Mouse (Mus musculus) intestine, postnatal 0 days (tissue): ENCODE results near the gene Mecom. TPM values are rescaled to one million over a fixed set of nuclear protein-coding genes. Genes with fewer than 3 reads are reported as not detected.
A peak's percentile ranks its signal among the peaks of the same experiment; 100 is the strongest.

Source experiments
- ATAC-seq: fragments of 200-750 bp; cut with Nextera tagmentation; 2 replicates; pipeline ENCODE4 v1.8.0; 2017; ENCODE audit warnings: mild to moderate bottlenecking, moderate TSS enrichment, moderate library complexity
- H3K27ac ChIP-seq: fragments of 300-500 bp; sonication (generic); 2 replicates; pipeline ENCODE4 v1.5.1; 2014; ENCODE audit warnings: mild to moderate bottlenecking, low read depth, low read length, moderate library complexity
- H3K27me3 ChIP-seq: fragments of 300-500 bp; sonication (generic); replicated peaks from 2 replicates; pipeline ENCODE4 v1.6.1; 2014; ENCODE audit warnings: low read length, mixed read lengths; ENCODE audit not compliant: control insufficient read depth, insufficient read depth
- H3K36me3 ChIP-seq: fragments of 300-500 bp; sonication (generic); 2 replicates; pipeline ENCODE4 v1.6.1; 2014; ENCODE audit warnings: mild to moderate bottlenecking, moderate library complexity; ENCODE audit not compliant: control insufficient read depth, insufficient read depth
- H3K4me1 ChIP-seq: fragments of 300-500 bp; sonication (generic); replicated peaks from 2 replicates; pipeline ENCODE4 v1.6.1; 2014; ENCODE audit warnings: antibody characterized with exemption, low read length, mixed read lengths; ENCODE audit not compliant: control insufficient read depth, insufficient read depth
- H3K4me2 ChIP-seq: fragments of 300-500 bp; sonication (generic); replicated peaks from 2 replicates; pipeline ENCODE4 v1.6.1; 2014; ENCODE audit warnings: low read depth, mild to moderate bottlenecking, moderate library complexity
- H3K4me3 ChIP-seq: fragments of 300-500 bp; sonication (generic); 2 replicates; pipeline ENCODE4 v1.5.1; 2014; ENCODE audit warnings: low read depth, low read length
- H3K9ac ChIP-seq: fragments of 300-500 bp; sonication (generic); 2 replicates; pipeline ENCODE4 v1.6.1; 2014; ENCODE audit warnings: mild to moderate bottlenecking, low read depth, low read length
- H3K9me3 ChIP-seq: fragments of 300-500 bp; sonication (generic); 2 replicates; pipeline ENCODE4 v1.6.1; 2016; ENCODE audit warnings: mixed run types; ENCODE audit not compliant: control insufficient read depth
- CTCF ChIP-seq: sonication (generic); IDR thresholded peaks from 2 replicates; pipeline ENCODE4 v1.5.1; 2016; ENCODE audit warnings: low read depth, mild to moderate bottlenecking, control low read depth, antibody characterized with exemption, moderate library complexity
- WGBS: fragments of 180-500 bp; shearing (Covaris S2); extraction: QIAGEN DNeasy Blood & Tissue Kit; methylation state at CpG from one replicate; pipeline ENCODE4 v1.1.7; 2014; 5-methylcytosine and 5-hydroxymethylcytosine counted together
- polyA plus RNA-seq: library from polyadenylated mRNA; unstranded; fragments of >200 nt; fragmentation: Nextera tagmentation; extraction: Ambion mirVana; gene quantifications from 2 replicates; pipeline ENCODE4 v1.2.1, GENCODE M21; 2015

The Mecom gene
- polyA plus RNA-seq, 1 experiment from 2014 or later, result 7.7 TPM

DNA sequence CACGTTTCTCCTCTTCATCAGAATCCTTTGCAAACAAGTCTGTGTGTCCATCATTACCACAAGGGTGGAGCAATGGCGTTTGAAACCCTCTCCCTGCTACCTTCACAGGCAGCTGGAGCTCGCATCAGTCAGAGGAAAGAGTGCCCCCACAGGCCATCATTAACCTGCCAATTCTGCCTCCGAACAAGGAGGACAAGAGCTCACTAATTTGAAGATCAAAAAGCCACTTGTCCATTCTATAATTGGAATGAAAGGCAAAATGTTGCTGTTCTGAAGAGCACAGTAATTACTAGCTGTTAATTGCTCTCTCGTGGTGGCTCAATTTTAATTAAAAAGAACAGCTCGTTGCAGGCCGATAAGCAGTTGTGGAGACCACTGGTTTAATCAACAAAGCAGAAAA is 198.5 kb downstream of the Mecom start:
- Histone ChIP-seq H3K36me3 (no peaks in the 10 kb centered on the region), H3K9ac (no peak overlapping the region), H3K4me1 (no peaks in the 10 kb centered on the region), H3K27ac (no peak overlapping the region), H3K4me3 (no peak overlapping the region), H3K9me3 (no peaks in the 10 kb centered on the region), H3K4me2 (no peak overlapping the region), H3K27me3 (no peaks in the 10 kb centered on the region)
- WGBS, result 61% methylated on average over 7 of the region's 7 CpGs
- no peak for ATAC-seq
- peak; percentile 27; the same call in 1 of the 2 replicates for TF ChIP-seq CTCF

DNA sequence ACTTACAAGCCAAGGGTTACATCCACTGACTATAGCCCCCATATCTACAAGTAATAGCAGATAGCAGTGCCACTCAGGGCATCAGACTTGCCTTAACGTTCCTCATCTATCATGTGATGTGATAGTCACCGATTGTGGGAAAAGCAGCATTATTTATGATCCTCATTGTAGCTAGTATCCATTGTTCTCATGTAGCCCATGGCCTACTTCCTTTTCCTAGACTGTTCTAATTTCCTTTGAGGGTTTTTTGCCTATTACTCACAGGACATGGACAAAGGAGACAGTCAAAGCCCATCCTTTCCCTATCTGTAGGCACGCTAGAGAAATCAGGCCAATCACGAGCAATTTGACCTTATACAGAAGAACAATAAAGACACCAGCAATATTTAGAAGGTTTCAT is 203.7 kb downstream of the Mecom start:
- no peaks in the 10 kb centered on the region for H3K4me1 ChIP-seq
- no peak overlapping the region for H3K4me2 ChIP-seq
- no peak overlapping the region for H3K27ac ChIP-seq
- H3K36me3 ChIP-seq, result no peaks in the 10 kb centered on the region
- H3K9ac ChIP-seq, result no peak overlapping the region
- H3K27me3 ChIP-seq, result no peaks in the 10 kb centered on the region
- TF ChIP-seq CTCF, result no peak
- whole genome bisulfite sequencing, result 74% methylated on average over 4 of the region's 4 CpGs
- H3K4me3 ChIP-seq, result no peak overlapping the region
- no peak for ATAC-seq
- no peaks in the 10 kb centered on the region for H3K9me3 ChIP-seq

DNA sequence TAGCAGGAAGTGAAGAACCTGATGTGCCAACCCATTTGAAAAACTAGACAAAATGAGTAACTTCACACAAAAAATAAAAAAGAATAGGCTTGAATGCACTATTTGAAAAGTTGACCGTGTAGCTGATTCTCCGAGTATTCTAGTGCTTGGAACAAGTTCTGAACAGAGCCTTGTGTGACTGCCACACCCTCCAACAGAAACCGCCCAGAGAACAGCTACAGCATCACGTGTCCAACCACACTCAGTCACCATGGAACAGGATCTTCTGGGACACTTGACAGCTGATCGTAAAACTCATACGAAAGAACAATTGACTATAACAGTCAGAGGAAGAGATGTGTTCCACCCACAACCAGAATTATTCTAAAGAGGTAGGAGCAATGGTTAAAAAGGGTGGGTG is 215.5 kb downstream of the Mecom start:
- no peak for ATAC-seq
- H3K9ac ChIP-seq, result no peak overlapping the region
- 62% methylated on average over 6 of the region's 6 CpGs for WGBS
- no peak overlapping the region for H3K4me2 ChIP-seq
- no peak overlapping the region for H3K4me3 ChIP-seq
- no peak overlapping the region for H3K27ac ChIP-seq
- H3K36me3 ChIP-seq, result no peaks in the 10 kb centered on the region
- H3K27me3 ChIP-seq, result no peaks in the 10 kb centered on the region
- no peaks in the 10 kb centered on the region for H3K4me1 ChIP-seq
- no peak for TF ChIP-seq CTCF
- no peaks in the 10 kb centered on the region for H3K9me3 ChIP-seq

GRCm38 (mm10) chr3:30330476-30330875 is 217.3 kb downstream of the Mecom start:
- WGBS, result 71% methylated on average over 3 of the region's 3 CpGs
- no peak overlapping the region for H3K9ac ChIP-seq
- H3K4me2 ChIP-seq, result no peak overlapping the region
- H3K4me3 ChIP-seq, result no peak overlapping the region
- no peak for ATAC-seq
- no peaks in the 10 kb centered on the region for H3K4me1 ChIP-seq
- H3K27ac ChIP-seq, result no peak overlapping the region
- no peaks in the 10 kb centered on the region for H3K36me3 ChIP-seq
- H3K27me3 ChIP-seq, result no peaks in the 10 kb centered on the region
- no peaks in the 10 kb centered on the region for H3K9me3 ChIP-seq
- no peak for TF ChIP-seq CTCF

GRCm38 (mm10) chr3:30330021-30330420 is 217.8 kb downstream of the Mecom start:
- H3K4me2 ChIP-seq, result no peak overlapping the region
- H3K27me3 ChIP-seq, result no peaks in the 10 kb centered on the region
- H3K4me3 ChIP-seq, result no peak overlapping the region
- no peak for ATAC-seq
- no peak overlapping the region for H3K9ac ChIP-seq
- no peaks in the 10 kb centered on the region for H3K4me1 ChIP-seq
- H3K9me3 ChIP-seq, result no peaks in the 10 kb centered on the region
- 54% methylated on average over 3 of the region's 3 CpGs for WGBS
- TF ChIP-seq CTCF, result no peak
- no peak overlapping the region for H3K27ac ChIP-seq
- no peaks in the 10 kb centered on the region for H3K36me3 ChIP-seq

DNA sequence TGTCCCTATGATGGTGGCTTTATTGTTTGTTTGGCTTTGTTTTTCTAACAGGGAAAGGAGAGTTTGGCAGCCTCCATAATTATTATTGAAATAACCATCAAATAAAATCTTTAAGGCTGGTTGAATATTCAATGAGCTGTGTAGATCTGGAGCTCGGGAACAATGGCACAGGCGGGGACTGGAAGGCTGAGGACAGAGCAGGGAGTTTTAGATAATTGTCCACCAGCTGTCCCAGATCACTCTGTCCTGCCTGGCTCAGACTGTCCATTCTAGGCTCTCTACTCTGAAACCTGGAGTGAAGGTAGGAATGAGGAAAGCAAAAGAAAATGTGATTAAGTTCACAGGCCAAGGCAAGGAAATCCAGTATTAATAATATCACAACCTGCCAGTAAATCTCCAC is 232.9 kb downstream of the Mecom start:
- Histone ChIP-seq H3K4me3 (no peak overlapping the region), H3K9ac (no peak overlapping the region), H3K9me3 (no peaks in the 10 kb centered on the region), H3K4me1 (no peaks in the 10 kb centered on the region), H3K27me3 (no peaks in the 10 kb centered on the region), H3K4me2 (no peak overlapping the region), H3K36me3 (no peaks in the 10 kb centered on the region), H3K27ac (no peak overlapping the region)
- WGBS, result 74% methylated on average over 2 of the region's 2 CpGs
- no peak for ATAC-seq
- TF ChIP-seq CTCF, result no peak

DNA sequence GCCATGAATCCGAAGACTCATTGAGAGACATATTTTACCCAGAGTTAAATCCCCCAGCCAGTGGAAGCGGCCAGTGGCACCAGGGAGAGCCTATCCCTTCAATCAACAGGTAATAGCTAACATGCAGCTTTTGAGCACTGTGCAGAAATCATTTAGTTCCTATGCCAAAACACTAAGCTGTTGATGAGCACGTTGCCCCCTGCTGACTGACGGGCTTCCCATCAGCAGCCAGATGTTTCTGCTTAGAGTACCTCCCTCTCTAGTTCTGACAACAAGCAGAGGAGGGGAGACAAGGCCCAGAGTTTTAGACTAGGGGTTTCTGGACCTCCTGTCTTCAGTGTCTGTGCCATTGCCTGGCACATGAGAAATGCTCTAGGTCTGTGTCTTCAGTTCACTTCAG is 239.7 kb downstream of the Mecom start:
- Histone ChIP-seq H3K4me2 (no peak overlapping the region), H3K4me1 (no peaks in the 10 kb centered on the region), H3K27me3 (no peaks in the 10 kb centered on the region), H3K27ac (no peak overlapping the region), H3K4me3 (no peak overlapping the region), H3K36me3 (no peaks in the 10 kb centered on the region), H3K9ac (no peak overlapping the region), H3K9me3 (no peaks in the 10 kb centered on the region)
- 64% methylated on average over 4 of the region's 4 CpGs for WGBS
- TF ChIP-seq CTCF, result peak; percentile 52
- no peak for ATAC-seq
